Mouse (Mus musculus): ENCODE measurements around the gene Wfdc21.

Wfdc21 gene

GRCm38 (mm10) chr11:83802166-83802565 lies 55.4 kb downstream of the Wfdc21 start:
- DNase-seq (ENCODE audit: low spot score in 2 of 2): no peak
